Mouse (Mus musculus) regulatory T cell (primary cell): ENCODE measurements around the gene Lin37.

Source experiments
- in situ Hi-C: fragments of 300-600 bp; cut with MboI, MseI; formaldehyde crosslinking; loops from one replicate; pipeline ENCODE4 v1.15.1; 2025; ENCODE audit warnings: high pct_unique_total_duplicates

Gene Lin37

DNA sequence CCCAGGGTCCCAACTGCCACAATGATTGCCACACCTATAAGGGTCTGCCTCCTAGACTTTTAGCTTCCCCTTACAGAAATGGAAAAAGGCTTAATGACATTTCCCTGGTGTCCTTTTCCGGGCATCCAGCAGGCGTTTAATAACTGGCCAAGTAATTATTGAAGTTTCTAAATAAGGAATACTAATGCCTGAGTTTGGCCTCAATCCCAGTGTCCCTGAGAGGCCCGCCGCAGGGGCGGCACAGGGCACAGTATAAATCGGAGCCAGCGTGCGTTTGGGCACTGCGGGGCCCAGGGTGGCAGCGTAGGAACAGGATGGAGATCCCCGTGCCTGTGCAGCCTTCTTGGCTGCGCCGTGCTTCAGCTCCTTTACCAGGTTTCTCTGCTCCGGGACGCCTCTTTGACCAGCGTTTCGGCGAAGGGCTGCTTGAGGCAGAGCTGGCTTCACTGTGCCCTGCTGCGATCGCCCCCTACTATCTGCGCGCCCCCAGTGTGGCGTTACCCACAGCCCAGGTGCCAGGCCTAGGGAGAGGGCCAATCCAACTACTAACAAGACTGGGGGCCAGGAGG lies 6.5 kb downstream of the Lin37 start:
- in situ Hi-C loops = no loop called here

DNA sequence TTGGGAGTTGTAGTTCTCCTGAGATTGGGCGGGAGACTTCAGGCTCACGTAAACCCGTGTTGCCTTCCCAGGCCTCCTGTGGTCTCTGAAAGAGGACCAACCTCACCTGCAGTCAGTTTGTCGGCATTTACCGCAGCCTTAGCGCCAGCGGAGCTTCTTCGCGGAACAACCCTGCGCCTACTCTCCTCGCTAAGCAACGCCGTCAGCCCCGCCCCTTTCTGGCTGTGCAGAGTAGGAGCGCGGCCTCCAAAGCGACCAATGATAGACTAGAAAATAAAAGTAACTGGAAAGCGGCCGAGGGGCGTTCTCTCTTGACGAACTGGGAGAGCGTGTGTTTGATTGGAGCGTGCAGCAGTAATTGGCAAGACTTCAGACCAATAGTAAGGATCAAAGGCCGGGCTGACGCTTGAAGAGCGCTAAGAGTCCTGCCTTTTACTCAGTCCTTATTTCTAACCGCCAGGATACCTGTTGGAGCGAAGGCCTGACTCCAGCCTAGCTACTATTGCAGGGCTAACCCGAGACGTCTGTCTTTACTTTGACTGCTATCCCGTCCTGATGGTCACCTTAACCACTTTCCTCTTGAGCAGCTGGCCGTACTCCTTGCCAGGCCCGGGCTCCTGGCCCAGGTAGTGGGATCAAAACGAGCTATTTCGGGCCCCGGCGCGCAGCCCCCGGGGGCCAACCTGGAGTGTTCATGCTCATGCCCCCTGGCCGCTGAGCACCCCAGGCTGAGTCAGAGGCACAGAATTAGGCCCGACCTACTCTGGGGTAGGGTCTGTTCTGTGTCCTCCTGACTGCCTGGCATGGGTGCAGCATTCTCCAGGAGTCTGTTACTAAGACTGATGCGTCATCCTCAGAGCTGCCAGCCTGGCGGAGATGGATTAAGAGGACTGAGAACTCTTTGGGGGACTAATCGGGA lies 7.3 kb downstream of the Lin37 start, which contains the start of the genes Hspb6 and Proser3:
Gene Hspb6, plus strand, starts transcription at position 77 of the 919 bp plus-strand sequence.
Gene Proser3, minus strand, starts transcription at position 198 of the 919 bp plus-strand sequence.
- in situ Hi-C loops = no loop called here

DNA sequence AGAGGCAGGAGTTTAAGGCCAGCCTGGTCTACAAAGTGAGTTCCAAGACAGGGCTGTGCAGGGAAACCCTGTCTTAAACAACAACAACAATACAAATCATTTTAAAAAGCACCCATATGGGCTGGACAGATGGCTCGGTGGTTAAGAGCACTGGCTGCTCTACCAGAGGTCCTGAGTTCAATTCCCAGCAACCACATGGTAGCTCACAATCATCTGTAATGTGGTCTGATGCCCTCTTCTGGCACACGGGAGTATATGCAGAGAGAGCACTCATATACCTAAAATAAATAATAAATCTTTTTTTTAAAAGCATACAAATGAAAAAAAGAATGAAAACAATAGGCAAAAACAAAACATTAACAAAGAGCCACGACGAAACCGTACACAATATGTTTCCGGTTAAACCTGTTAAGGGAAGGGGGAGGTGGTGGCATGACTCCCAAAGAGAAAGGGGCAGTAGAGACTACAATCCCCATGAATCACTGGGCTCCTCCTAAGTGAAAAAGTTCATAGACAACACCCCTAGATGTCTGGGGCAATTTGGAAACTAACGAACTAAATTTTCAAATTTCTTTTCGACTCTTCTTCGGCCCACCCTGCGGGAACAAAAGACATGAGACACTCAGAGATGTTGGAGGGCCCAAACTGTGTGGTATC lies 8.1 kb downstream of the Lin37 start:
- in situ Hi-C loops = no loop called here

DNA sequence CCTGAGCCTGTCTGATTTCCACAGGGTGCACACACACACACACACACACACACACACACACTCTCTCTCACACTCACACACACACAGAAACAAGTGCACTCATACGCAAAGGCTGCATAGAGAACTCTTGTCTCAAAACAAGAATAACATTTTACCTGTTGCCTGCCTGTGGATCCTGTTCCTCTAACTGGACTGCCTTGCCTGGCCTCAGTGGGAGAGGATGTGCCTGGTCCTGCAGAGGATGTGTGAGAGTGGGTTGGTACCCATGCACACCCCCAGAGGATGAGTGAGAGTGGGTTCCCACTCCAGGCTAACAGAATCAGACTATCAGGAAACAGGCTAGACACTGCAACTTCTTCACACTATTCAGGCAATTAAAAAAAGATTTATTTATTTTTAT lies 9.0 kb downstream of the Lin37 start:
- in situ Hi-C loops = no loop called here

DNA sequence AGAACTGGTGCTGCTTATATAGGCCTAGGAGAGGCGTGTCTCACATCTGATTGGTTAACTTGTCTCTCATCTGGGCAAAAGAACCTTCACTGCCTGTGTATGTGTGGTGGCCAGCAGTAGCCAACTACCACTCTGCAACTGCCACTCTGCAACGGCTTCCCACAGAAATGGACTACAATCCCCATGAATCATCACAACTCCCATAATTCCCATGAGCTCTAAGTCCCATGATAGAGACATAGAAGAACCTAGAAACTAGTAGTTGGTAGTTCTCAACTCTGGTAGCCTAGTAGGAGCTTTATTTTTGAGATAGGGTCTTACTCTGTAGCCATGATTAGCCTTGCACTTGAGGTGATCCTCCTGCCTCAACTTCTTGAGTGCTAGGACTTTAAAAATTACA lies 9.8 kb downstream of the Lin37 start:
- in situ Hi-C loops = no loop called here

DNA sequence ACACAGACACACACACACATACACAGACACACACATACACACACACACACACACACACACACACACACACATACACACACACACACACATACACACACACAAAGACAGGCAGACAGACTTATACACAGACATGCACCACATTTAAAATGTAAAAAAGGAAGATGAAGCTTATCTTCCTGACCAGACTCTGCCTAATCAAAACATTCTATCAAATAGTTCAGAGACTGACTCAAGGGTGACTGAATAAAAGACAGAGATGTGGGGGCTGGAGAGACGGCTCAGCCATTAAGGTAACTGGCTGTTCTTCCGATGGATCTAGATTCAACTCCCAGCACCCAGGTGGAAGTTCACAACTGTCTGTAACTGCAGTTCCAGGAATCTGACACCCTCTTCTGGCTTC lies 15.3 kb downstream of the Lin37 start:
- in situ Hi-C loops = no loop called here

DNA sequence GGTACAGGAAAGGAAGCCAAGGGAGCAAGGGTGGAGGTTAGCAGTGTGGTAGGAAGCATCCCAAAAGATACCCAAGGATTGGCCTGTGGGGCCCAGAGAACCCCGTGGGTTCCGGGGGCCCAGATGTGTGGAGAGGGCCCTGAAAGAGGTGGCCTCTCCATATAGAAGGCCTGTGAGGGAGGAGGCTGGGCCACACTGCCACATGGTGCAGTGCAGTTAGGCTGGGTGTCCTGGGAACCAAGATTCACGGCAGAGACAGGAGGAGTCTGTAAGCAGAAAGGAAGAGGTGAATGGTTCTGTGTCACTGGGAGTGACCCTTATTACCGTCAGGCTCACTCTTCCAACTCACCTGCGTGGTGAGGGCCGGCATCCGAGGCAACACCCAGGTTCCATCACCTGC lies 19.1 kb downstream of the Lin37 start:
- in situ Hi-C loops = no loop called here

DNA sequence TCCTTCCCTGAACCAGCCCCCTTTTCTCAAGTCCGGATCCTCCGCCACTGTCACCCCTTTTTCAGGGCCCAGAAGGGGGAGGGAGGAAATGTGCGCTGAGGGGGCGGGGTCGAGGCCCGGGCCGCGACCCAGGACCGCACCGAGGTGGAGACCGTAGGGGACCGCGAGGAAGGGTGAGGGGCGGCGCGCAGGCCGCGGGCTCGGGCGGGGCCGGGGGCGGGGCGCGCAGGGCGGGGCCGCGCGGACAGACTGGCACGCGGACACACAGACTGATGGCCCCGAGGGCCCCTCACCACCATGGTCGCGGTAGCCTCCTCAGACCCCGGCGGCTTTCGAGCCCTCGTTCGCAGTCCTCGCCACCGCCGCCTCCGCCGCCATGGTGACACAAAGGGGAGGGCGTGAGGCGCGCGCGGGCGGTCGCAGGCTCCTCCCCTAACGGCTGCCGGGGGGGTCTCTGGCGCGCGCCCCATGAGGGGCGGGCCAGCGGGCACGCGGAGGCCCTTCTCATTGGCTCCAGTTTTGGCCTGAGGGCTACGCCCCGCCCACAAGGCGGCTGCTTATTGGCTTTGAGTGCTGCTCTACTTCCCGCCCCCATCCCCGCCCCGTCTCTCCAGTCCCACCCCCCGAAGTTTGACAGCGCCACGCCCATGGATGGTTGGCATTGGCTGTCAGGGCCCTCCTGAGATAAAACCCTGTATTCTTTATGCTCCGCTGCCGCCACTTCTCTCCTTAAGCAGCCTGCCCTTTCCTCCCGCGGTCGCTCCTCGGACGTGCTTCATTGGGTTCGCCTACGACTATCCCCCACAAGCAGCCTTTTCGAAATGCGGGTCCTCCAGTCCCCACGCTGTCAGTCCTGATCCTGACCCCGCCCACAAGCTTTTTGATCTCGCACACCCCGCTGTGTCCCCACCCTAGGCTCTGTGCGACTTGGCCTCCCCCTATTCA lies 24.7 kb downstream of the Lin37 start, which contains the start of gene Arhgap33:
Gene Arhgap33, minus strand, starts transcription at position 428 of the 945 bp plus-strand sequence.
- in situ Hi-C loops = no loop called here

DNA sequence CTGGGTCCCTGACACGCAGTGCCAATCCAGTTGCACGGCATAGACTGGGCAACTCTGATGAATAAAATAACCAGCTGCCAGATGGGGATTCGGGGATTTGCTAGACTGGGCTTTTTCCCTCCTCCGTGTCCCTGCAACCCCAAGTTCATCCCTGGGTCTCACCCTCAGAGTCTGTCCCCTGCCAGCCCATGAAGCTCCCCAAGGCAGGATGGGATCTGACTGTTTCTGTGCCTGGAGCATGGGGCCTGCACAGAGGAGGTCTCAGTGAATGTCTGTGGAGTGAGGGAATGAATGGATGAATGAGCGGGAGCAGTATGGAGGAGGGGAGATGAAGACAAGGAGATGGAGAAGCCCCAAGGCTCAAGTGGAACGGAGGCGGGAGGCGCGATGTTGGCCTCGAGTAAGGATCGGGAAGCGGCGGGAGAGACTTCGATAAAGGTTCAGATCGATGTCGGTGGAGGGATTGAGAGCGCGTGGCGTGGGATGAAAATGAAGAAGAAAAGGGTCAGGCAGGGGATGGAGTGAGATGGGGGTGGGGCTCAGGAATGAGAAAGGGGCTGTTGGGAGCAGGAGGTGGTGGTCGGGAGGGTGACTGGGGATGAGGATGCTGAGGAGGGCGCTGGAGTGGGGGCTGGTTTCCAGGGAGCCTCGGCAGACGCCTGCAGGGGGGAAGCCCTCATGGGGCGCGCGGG lies 25.6 kb downstream of the Lin37 start:
- in situ Hi-C loops = no loop called here

DNA sequence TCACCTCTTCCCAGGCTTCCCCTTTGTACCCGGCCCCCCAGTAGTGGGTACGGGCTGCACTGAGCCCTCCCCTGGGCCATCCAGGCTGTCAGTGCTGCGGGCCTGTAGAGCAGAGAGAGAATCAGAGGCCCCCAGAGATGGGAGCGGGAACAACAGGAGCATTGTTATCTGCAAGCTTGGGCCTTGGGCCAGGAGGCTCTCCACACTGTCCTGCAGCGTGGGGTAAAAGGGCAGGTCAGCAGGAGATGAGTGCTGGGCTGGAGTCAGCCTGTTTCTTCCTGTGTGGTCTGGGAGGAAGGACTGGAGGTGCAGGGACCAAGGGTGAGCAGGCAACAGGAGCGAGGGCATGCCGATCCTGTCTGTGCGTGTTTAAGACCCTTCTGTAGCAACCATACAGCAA lies 26.7 kb downstream of the Lin37 start:
- in situ Hi-C loops = no loop called here

DNA sequence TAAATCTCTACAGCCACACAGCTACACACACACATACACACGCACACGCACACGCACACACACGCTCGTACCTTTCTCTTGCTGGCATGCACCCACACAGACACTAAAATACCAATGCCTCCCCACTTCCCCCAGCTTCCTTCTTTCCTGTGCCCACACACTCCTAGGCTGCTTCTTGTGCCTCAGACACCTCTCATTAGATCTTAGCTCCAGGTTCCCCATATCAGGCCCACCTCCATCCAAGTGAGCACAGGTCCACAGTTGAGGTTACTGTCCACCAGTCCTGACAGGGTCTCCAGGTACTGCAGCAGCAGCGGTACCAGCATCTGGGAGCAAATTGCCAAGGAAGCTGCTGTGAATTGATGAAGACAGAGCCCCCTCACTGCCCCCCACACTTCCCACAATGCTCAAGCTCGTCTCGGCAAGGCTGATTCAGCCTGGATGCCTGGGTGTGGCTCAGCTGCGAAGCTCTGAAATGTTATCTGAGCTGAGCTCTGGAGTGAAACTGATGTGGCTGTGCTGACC lies 28.3 kb downstream of the Lin37 start:
- in situ Hi-C loops = no loop called here

DNA sequence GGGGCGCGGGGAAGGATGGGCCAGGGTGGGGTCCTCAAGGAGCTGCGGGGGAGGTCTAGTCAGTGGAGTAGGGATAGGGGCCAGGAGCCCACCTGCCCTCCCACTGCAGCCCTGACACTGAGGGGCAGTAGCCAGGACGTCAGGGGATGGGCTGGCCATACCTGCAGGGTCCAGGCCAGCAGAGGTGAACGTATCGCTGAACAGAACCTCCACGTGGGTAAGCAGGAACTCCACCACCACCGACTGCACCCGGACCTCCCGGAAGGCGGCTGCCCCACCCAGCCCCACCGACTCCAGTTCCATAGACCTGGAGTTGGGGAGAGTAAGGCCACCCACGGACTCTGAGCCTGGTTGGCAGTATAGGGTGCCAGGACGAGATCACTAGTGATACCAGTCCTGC lies 32.7 kb downstream of the Lin37 start:
- in situ Hi-C loops = no loop called here

DNA sequence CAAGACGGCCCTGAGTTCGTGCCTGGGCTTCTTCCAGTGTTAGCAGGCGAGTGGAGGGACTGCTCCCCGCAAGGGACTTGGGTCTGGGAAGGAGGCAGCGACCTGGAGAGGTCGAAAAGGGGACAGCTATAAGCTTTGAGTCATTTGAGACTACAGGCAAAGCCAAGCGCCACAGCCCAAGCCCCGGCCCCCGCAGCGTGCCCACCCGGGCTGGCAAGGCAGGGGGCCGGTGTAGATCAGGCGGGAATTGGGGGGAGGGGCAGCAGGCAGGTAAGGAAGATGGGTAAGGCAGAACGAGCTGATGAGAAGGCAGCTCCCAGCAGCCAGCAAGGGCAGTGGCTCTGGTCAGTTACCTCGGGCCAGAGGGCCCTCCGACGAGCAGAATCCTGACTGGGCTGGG lies 33.2 kb downstream of the Lin37 start:
- in situ Hi-C loops = no loop called here

DNA sequence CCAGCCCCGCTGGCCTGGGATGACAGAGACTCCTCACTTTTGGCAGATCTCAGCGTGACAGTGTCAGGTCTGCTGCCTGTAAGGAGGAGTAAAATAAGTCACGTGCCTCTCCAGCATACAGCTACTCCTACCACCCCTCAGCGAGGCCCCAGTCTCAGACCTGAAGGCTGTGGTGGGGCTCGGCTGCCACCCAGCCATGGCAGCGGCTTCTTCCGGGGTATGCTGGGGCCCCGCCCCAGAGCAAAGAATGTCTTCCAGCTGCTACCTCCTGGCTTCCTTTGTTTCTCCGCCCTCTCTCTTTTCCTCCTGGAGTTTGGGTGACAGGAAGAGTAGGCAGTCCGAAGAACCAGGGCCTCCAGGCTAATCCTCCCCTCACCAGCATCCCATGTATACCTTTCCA lies 33.7 kb downstream of the Lin37 start:
- in situ Hi-C loops = no loop called here

DNA sequence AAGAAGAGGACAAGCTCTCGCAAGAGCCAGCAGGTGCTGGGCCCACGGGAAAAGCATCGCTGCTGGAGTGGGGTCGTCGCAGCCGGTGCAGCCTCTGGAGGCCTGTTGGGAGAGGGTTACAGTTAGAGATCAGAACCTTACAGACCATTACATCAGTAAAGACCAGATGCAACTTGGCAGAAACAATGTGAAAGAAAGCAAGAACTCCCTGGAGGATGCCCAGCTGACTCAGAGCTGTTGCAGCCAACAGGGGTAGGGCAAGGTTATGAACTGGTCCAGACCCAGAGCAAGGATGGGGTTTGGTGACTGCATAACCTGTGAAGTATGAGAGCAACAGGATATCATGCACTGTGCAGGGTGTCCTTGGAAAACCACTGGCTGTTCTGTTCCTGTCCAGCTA lies 35.2 kb downstream of the Lin37 start:
- in situ Hi-C loops = no loop called here

DNA sequence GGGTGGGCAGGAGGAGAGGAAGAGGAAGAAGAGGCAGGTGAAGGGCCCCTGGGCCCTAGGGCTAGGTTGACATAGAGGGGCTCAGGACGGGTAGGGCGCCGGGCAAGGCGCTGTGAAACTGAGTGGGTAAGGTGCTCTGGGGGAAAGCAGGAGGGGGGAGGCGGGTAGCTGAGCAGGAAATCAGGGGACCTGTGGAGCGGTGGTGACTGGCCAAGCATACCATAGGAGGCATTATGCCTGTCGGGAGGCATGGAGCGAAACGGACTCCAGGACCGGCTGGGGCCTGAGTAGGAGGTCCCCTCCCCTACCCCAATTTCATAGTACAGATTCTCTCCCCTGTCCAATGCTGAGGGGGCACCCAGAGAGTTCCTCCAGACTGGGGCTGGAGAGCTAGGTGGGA lies 36.8 kb downstream of the Lin37 start:
- in situ Hi-C loops = no loop called here

DNA sequence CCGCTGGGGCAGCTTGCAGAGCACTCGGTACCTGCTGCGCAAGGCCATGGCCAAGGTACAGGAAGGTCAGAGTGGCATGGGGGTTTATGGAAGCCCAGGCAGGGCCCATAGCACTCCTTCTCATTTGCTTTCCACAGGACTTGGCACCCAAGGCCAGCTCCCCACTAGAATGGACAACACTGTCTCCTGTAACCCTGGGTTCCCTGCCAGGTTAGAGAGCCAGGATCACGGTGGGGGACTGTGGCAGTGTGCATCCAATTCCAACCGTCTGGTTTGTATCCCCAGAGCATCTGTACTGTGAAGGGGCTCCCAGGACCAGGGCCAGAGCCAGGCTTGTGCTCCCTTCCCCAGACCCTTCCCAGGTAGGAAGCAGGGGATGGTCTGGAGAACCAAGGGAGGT lies 38.8 kb downstream of the Lin37 start:
- in situ Hi-C loops = no loop called here

DNA sequence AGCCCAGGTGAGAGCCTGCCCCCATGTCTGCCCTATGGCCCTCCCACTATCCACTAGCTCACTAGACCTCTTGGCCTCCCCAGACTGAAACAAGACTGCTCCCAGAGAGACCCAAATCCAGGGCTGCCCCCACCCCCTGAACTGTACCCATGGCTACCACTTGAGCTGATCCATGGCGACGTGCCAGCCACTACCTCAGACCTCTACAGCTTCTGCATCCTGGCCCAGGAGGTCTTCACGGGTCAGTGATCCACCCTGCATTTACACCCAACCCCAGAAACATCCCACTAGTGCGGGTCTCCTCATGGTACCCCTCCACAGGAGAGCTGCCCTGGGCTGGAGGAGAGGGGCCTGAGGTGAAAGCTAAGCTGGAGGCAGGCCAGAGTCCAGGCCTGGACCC lies 39.2 kb downstream of the Lin37 start:
- in situ Hi-C loops = no loop called here

DNA sequence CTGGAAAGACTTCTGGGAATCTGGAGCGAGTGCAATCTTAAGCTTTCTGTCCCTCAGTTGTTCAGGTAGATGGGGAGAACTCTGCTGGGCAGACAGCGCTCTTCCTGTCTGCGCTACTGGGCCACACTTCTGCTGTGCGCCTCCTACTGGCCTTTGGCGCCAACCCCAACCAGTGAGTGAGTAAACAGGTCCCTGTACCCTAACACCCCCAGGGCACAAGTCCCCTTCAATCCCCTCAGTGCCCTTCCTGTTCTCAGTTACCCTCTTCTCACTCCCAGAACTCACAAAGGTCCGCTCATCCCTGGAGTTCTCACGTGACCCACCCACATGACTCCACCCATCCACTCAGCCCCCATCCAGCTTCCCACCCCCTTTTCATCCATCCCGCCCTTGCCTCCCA lies 41.3 kb downstream of the Lin37 start:
- in situ Hi-C loops = no loop called here

DNA sequence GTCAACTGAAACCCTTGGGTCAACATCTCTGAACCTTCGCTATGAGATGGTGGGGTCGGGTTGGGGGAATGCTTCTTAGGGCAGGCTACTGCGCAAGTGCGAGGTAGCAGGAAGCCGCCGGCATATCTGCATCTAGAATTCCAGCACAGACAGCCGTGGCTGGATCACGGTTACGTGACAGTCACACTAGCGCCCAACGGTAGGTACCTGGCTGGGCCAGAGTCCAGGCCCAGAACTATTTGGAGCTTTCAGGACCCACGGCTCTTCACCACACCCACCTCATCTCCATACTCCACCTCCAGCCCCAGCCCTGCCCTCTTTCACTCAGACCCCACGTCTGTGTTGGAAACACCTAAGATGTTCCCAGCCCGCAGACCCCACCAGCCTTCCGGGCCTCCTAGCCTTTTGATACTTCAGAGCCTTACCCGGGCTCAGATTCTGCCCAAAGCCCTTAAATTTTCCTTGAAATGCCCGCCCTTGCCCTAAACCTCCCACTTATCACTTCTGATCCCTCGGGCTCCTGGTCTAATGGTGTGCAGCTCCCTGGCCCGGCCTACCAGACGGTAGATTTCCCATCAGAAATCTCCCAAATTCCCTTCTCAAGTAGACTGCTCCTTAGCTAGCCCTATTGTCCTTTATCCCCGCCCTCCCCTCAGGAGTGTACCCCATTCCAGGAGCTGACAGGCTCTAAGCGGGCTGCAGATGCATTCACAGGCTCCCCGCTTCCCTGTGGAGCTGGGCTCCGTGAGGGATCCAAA lies 44.5 kb downstream of the Lin37 start:
- in situ Hi-C loops = no loop called here
